Mouse (Mus musculus) midbrain, embryonic 16.5 days (tissue): ENCODE measurements at regions not wholly inside any gene's neighbourhood (a gene's known extent, or its start where the extent isn't known, plus 50 kb on each side); places are given as distances from the start of the nearest gene placed in this dataset.

Experiments
- ATAC-seq: fragments of 200-750 bp; cut with Nextera tagmentation; 2 replicates; pipeline ENCODE4 v1.8.0; 2017; ENCODE audit warnings: moderate TSS enrichment
- H3K27ac ChIP-seq: fragments of 300-500 bp; sonication (generic); 2 replicates; pipeline ENCODE4 v1.5.1; 2014; ENCODE audit warnings: mild to moderate bottlenecking, low read length, mixed read lengths
- H3K27me3 ChIP-seq: fragments of 300-500 bp; sonication (generic); 2 replicates; pipeline ENCODE4 v1.6.1; 2014; ENCODE audit warnings: low read depth, low read length, mixed read lengths; ENCODE audit not compliant: control insufficient read depth, insufficient read depth
- H3K36me3 ChIP-seq: fragments of 300-500 bp; sonication (generic); 2 replicates; pipeline ENCODE4 v1.6.1; 2014; ENCODE audit warnings: mild to moderate bottlenecking, low read length, moderate library complexity, mixed read lengths; ENCODE audit not compliant: control insufficient read depth, insufficient read depth
- H3K4me1 ChIP-seq: fragments of 300-500 bp; sonication (generic); 2 replicates; pipeline ENCODE4 v1.6.1; 2014; ENCODE audit warnings: mild to moderate bottlenecking, low read length, mixed read lengths; ENCODE audit not compliant: control insufficient read depth, insufficient read depth
- H3K4me2 ChIP-seq: fragments of 300-500 bp; sonication (generic); 2 replicates; pipeline ENCODE4 v1.6.1; 2014; ENCODE audit warnings: mild to moderate bottlenecking, low read length, mixed read lengths
- H3K4me3 ChIP-seq: fragments of 300-500 bp; sonication (generic); 2 replicates; pipeline ENCODE4 v1.5.1; 2014; ENCODE audit warnings: low read depth, mild to moderate bottlenecking, low read length, moderate library complexity, mixed read lengths
- H3K9ac ChIP-seq: fragments of 300-500 bp; sonication (generic); 2 replicates; pipeline ENCODE4 v1.6.1; 2014; ENCODE audit warnings: low read depth, low read length, mixed read lengths
- H3K9me3 ChIP-seq: fragments of 300-500 bp; sonication (generic); replicated peaks from 2 replicates; pipeline ENCODE4 v1.6.1; 2014; ENCODE audit warnings: mild to moderate bottlenecking, low read length, mixed read lengths; ENCODE audit not compliant: control insufficient read depth, poor library complexity, severe bottlenecking
- WGBS: fragments of 180-500 bp; shearing (Covaris S2); extraction: QIAGEN DNeasy Blood & Tissue Kit; methylation state at CpG from one replicate; pipeline ENCODE4 v1.1.7; 2014; 5-methylcytosine and 5-hydroxymethylcytosine counted together

DNA sequence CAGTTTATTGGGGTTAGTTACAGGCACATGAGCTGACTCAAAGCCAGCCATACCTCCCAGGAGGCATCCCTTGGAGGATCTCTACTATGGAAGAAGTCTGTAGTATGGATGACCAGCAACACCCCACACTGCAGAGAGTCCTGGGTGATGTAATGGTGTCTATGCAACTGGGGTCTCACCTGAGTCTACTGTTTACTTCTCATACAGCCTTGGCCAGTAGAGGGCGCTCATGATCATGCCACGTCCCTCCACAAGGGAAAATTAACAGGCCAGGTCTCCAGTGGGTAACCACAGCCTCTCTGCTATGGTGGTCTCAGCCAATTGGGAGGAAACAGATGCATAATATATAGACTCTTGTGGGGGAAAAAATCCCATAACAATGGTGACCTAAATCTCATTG, 111.7 kb downstream of the Cdh26 start:
- no peaks in the 10 kb centered on the region for H3K9me3 ChIP-seq
- H3K27ac ChIP-seq, result no peak overlapping the region
- H3K27me3 ChIP-seq, result no peaks in the 10 kb centered on the region
- no peaks in the 10 kb centered on the region for H3K36me3 ChIP-seq
- no peak for ATAC-seq
- no peak overlapping the region for H3K4me3 ChIP-seq
- no peak overlapping the region for H3K4me2 ChIP-seq
- peaks cover 6% of the 10 kb centered on the region; the same call in 1 of the 2 replicates for H3K4me1 ChIP-seq
- H3K9ac ChIP-seq, result no peak overlapping the region
- 17% methylated on average over 2 of the region's 2 CpGs for WGBS

GRCm38 (mm10) chr2:178544411-178544810, 114.1 kb downstream of the Cdh26 start:
- no peak for ATAC-seq
- H3K4me3 ChIP-seq, result no peak overlapping the region
- H3K27me3 ChIP-seq, result no peaks in the 10 kb centered on the region
- H3K9me3 ChIP-seq, result no peaks in the 10 kb centered on the region
- peaks cover 6% of the 10 kb centered on the region; the same call in 1 of the 2 replicates for H3K4me1 ChIP-seq
- no peak overlapping the region for H3K9ac ChIP-seq
- no peaks in the 10 kb centered on the region for H3K36me3 ChIP-seq
- H3K4me2 ChIP-seq, result no peak overlapping the region
- WGBS, result 82% methylated on average over 1 of the region's 1 CpGs
- no peak overlapping the region for H3K27ac ChIP-seq

- Histone ChIP-seq H3K4me3 (no peak overlapping the region), H3K9ac (no peak overlapping the region), H3K4me1 (peaks cover 6% of the 10 kb centered on the region; the same call in 1 of the 2 replicates), H3K4me2 (no peak overlapping the region), H3K27ac (no peak overlapping the region), H3K36me3 (no peaks in the 10 kb centered on the region), H3K27me3 (no peaks in the 10 kb centered on the region), H3K9me3 (no peaks in the 10 kb centered on the region)
- 57% methylated on average over 15 of the region's 15 CpGs for WGBS
- ATAC-seq, result peak; percentile 39; the same call in 1 of the 2 replicates
These were observed 115.4 kb downstream of the Cdh26 start for GRCm38 (mm10) chr2:178545601-178546352.

DNA sequence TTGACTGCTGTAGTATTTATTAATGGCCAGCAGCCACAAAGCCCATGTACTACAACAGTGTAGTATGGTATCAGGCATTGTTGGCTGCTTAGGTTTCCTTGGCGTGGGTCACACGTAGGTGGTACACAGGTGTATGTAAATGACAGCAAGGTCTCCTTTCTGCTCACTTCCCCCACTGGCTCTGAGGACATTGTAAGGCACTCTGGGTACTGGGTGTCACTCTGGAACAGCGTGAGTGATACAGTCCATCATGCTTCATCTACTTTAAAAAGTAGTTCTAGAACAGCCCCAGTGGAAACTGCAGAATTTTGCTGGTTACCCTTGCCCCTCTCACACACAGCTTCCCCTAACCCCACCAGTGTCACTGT, 116.0 kb downstream of the Cdh26 start:
- H3K36me3 ChIP-seq, result no peaks in the 10 kb centered on the region
- no peak overlapping the region for H3K4me2 ChIP-seq
- no peaks in the 10 kb centered on the region for H3K27me3 ChIP-seq
- no peak overlapping the region for H3K27ac ChIP-seq
- H3K4me1 ChIP-seq, result peaks cover 6% of the 10 kb centered on the region; the same call in 1 of the 2 replicates
- H3K9ac ChIP-seq, result no peak overlapping the region
- H3K9me3 ChIP-seq, result no peaks in the 10 kb centered on the region
- ATAC-seq, result no peak
- 94% methylated on average over 3 of the region's 3 CpGs for WGBS
- H3K4me3 ChIP-seq, result no peak overlapping the region

- no peak for ATAC-seq
- Histone ChIP-seq H3K9ac (no peak overlapping the region), H3K9me3 (no peaks in the 10 kb centered on the region), H3K4me1 (peaks cover 6% of the 10 kb centered on the region; the same call in 1 of the 2 replicates), H3K27me3 (no peaks in the 10 kb centered on the region), H3K4me3 (no peak overlapping the region), H3K27ac (no peak overlapping the region), H3K4me2 (no peak overlapping the region), H3K36me3 (no peaks in the 10 kb centered on the region)
- WGBS, result 82% methylated on average over 3 of the region's 3 CpGs
These were observed 116.6 kb downstream of the Cdh26 start for GRCm38 (mm10) chr2:178546888-178547287.

DNA sequence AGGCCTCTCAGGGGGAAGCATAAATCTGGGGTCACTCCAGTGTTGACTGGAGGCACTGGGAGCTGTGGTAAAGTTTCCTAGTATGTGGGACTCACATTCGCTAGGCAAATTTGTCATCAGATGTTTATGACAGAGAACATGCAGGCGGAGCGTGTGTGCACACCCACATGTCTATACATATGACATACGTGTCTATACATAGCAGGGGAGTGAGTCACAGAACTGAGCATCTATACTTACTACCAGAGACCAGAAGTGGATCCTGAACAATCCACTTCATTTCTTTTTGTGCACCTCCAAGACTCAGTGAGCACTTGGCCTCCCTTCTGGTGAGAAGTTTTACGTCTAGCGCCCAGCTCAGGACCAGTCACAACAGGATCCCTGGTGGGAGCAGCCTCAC, 118.6 kb downstream of the Cdh26 start:
- no peak for ATAC-seq
- WGBS, result 89% methylated on average over 6 of the region's 6 CpGs
- Histone ChIP-seq H3K4me1 (peaks cover 6% of the 10 kb centered on the region; the same call in 1 of the 2 replicates), H3K4me3 (no peak overlapping the region), H3K9me3 (no peaks in the 10 kb centered on the region), H3K9ac (no peak overlapping the region), H3K36me3 (no peaks in the 10 kb centered on the region), H3K27ac (no peak overlapping the region), H3K27me3 (no peaks in the 10 kb centered on the region), H3K4me2 (no peak overlapping the region)

DNA sequence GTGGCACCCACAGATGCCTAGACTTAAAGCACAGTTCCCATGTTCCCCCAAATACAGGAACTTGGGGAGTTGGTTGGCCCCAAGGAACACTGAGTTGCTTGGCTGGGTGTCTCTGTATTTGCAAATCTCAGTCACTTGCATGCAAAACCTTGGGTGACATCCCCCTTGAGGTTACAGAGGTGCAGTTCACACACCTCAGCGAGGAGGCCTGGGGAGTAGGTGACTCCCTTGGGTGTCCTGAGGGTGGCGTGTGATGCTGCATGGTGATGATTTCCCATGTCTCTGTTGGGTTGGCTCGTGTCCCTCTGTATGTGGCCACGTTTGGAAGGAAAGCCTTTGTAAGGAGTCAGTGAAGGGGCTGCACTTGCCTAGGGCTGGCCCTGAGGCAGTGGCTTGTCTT, 123.4 kb downstream of the Cdh26 start:
- H3K9ac ChIP-seq, result no peak overlapping the region
- H3K4me1 ChIP-seq, result peaks cover 2% of the 10 kb centered on the region
- no peak for ATAC-seq
- no peak overlapping the region for H3K4me3 ChIP-seq
- no peaks in the 10 kb centered on the region; the same call in 1 of the 2 replicates for H3K27me3 ChIP-seq
- no peaks in the 10 kb centered on the region for H3K9me3 ChIP-seq
- no peak overlapping the region for H3K27ac ChIP-seq
- WGBS, result 68% methylated on average over 4 of the region's 4 CpGs
- no peak overlapping the region for H3K4me2 ChIP-seq
- H3K36me3 ChIP-seq, result no peaks in the 10 kb centered on the region

GRCm38 (mm10) chr2:178555692-178556340, 125.5 kb downstream of the Cdh26 start:
- H3K27me3 ChIP-seq, result no peaks in the 10 kb centered on the region; the same call in 1 of the 2 replicates
- no peak overlapping the region for H3K4me2 ChIP-seq
- no peak for ATAC-seq
- no peak overlapping the region for H3K27ac ChIP-seq
- H3K36me3 ChIP-seq, result no peaks in the 10 kb centered on the region
- H3K4me1 ChIP-seq, result peaks cover 5% of the 10 kb centered on the region
- H3K9me3 ChIP-seq, result no peaks in the 10 kb centered on the region
- 72% methylated on average over 3 of the region's 3 CpGs for WGBS
- no peak overlapping the region for H3K9ac ChIP-seq
- no peak overlapping the region for H3K4me3 ChIP-seq

DNA sequence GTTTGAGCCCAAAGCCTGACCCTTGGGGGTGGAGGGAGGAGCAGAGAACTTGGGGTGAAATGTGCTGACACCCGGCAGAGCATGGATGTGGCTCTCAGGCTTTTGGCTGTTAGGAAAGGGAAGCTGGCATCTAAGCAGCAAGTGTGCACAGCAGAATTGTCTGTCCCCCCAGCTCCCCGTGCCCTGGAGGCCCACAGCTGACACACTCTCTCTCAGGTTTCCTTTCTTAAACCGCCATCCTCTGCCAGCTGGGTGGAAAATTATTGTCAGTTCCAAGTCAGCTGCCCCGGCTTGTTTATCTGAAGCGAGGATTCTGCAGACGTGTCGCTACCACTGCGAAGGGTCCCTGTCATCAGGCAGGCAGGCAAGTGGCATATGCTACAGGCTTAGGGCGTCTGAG, 127.6 kb downstream of the Cdh26 start:
- no peak overlapping the region for H3K4me2 ChIP-seq
- no peak for ATAC-seq
- H3K9ac ChIP-seq, result no peak overlapping the region
- H3K27me3 ChIP-seq, result no peaks in the 10 kb centered on the region; the same call in 1 of the 2 replicates
- no peak overlapping the region for H3K27ac ChIP-seq
- WGBS, result 64% methylated on average over 9 of the region's 9 CpGs
- no peaks in the 10 kb centered on the region for H3K36me3 ChIP-seq
- peaks cover 5% of the 10 kb centered on the region for H3K4me1 ChIP-seq
- H3K9me3 ChIP-seq, result no peaks in the 10 kb centered on the region
- no peak overlapping the region for H3K4me3 ChIP-seq
